Mouse (Mus musculus): ENCODE results near the gene Immp1l. TPM values are rescaled to one million over a fixed set of nuclear protein-coding genes. Genes with fewer than 3 reads are reported as not detected.

The Immp1l gene
- 142 and 155 TPM in 2 replicates for polyA plus RNA-seq (2015; fragmentation: Nextera tagmentation; extraction: Ambion mirVana)

DNA sequence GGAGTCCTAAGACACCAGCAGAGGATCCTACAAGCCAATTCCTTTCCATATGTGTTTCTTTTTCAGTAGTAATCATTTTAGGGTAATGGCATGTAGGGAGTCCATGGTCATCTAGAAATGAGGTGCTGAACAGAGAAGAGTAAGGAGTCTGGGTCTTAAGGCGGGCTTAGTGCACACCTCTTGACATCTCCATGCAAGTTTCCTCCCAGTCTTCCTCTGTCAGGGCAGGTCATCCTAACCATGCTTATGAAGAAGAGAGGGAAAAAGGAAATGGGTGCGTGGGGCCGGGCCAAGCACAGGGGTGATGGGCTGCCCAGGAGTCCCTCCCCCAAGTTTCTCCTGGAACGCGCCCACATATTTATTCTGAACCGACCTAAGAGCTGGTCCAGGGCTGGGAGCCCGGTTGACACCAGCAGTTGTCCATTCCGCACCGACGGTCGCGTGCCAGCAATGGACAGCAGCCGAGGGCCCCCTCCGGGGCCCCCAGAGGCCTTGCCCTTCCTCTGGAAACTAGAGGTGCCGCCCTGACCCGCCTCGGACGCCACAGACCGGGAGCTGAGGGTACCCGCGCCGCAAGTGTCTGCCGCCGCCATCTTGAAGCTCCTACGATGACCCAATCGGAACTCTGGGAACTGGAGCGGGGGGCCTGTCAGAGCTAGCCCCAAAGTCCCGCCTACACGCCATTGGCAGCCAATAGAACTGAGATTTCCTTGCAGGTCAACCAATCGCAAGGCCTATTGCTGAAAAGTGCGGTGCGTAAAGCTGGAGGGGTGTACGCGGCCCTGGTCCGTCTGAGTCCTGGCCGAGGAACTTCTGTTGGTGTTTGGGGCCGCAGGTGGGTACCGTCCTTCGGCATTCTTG lies at the start of gene Immp1l, which contains the start of gene Elp4:
Gene Immp1l, plus strand, starts transcription at position 743 of the 861 bp plus-strand sequence.
Gene Elp4, minus strand, starts transcription at position 669 of the 861 bp plus-strand sequence.

GRCm38 (mm10) chr2:106002835-106003739 lies 98.6 kb downstream of the Immp1l start, which contains the start of gene Dnajc24:
TSS of gene Dnajc24 (minus strand) at chr2:106003549.

Small RNA genes lying within 50 kb of the gene (microRNA-seq; reads per million reads assigned to microRNA genes)
- gene Gm22002, result 0 reads per million in 2 experiments

Other genes starting within 250 kb of the Immp1l start
- gene Pax6, start 235.7 kb upstream of the Immp1l start, polyA plus RNA-seq (2015; fragmentation: Nextera tagmentation; extraction: Ambion mirVana), result 0.03 and 0.10 TPM in 2 replicates
- gene Elp4, start 74 bp upstream of the Immp1l start, polyA plus RNA-seq (2015; fragmentation: Nextera tagmentation; extraction: Ambion mirVana), result 16.4 and 17.3 TPM in 2 replicates
- 25.1 and 29.7 TPM in 2 replicates for gene Dnajc24, start 98.9 kb downstream of the Immp1l start, polyA plus RNA-seq (2015; fragmentation: Nextera tagmentation; extraction: Ambion mirVana)

Data from skeletal muscle tissue, postnatal 0 days (tissue).